Mouse (Mus musculus) ES-E14 (cell line): Measurements from ENCODE around the gene Map4k5. TPM values are rescaled to one million over a fixed set of nuclear protein-coding genes. Genes with fewer than 3 reads are reported as not detected.

Experiments
- DNase-seq: peaks from one replicate; pipeline ENCODE4 v3.0.0-alpha.2; 2013; ENCODE audit warnings: low read depth, low spot score
- H3K27ac ChIP-seq: 2 replicates; pipeline ENCODE4 v1.5.1; 2012; ENCODE audit warnings: low read depth, mild to moderate bottlenecking, low read length, moderate library complexity, mixed read lengths; ENCODE audit not compliant: poor library complexity, insufficient read depth, severe bottlenecking
- H3K36me3 ChIP-seq: 2 replicates; pipeline ENCODE4 v1.6.1; 2012; ENCODE audit warnings: mild to moderate bottlenecking, low read length, moderate library complexity, mixed read lengths; ENCODE audit not compliant: control insufficient read depth, poor library complexity, insufficient read depth, severe bottlenecking
- H3K4me1 ChIP-seq, 2 experiments: fragments of 150-350 bp in 1 of 2; sonication (generic) in 1 of 2; 2 replicates each; pipeline ENCODE4 v1.6.1; 2012; ENCODE audit warnings: low read length in 2 of 2, mild to moderate bottlenecking in 1 of 2, mixed read lengths in 1 of 2; ENCODE audit not compliant: control insufficient read depth in 2 of 2, insufficient read depth in 2 of 2, poor library complexity in 1 of 2
- H3K4me3 ChIP-seq, 2 experiments: fragments of 150-350 bp in 1 of 2; sonication (generic) in 1 of 2; 2 replicates each; pipeline ENCODE4 v1.5.1; 2012; ENCODE audit warnings: low read length in 2 of 2, low read depth in 1 of 2, mild to moderate bottlenecking in 1 of 2, mixed read lengths in 1 of 2; ENCODE audit not compliant: insufficient read depth in 1 of 2, poor library complexity in 1 of 2, severe bottlenecking in 1 of 2
- H3K9ac ChIP-seq: 2 replicates; pipeline ENCODE4 v1.6.1; 2012; ENCODE audit warnings: low read depth, mild to moderate bottlenecking, low read length, mixed read lengths; ENCODE audit not compliant: poor library complexity, insufficient read depth, severe bottlenecking
- H3K9me3 ChIP-seq: fragments of 150-350 bp; sonication (generic); 2 replicates; pipeline ENCODE4 v1.6.1; 2012; ENCODE audit warnings: low read depth, mild to moderate bottlenecking, low read length; ENCODE audit not compliant: control insufficient read depth, insufficient read depth
- CHD2 ChIP-seq: IDR thresholded peaks from 2 replicates; pipeline ENCODE4 v1.6.1; 2014; ENCODE audit warnings: mild to moderate bottlenecking, low read depth, low read length, inconsistent platforms
- HCFC1 ChIP-seq: IDR thresholded peaks from 2 replicates; pipeline ENCODE4 v1.6.1; 2012; ENCODE audit warnings: low read length, inconsistent platforms, borderline replicate concordance; ENCODE audit not compliant: insufficient read depth
- MAFK ChIP-seq: IDR thresholded peaks from 2 replicates; pipeline ENCODE4 v1.6.1; 2014; ENCODE audit warnings: mild to moderate bottlenecking, low read depth, low read length, inconsistent platforms; ENCODE audit not compliant: insufficient read depth
- ZC3H11A ChIP-seq: IDR thresholded peaks from 2 replicates; pipeline ENCODE4 v1.6.1; 2012; ENCODE audit warnings: low read depth, mild to moderate bottlenecking, inconsistent platforms, low read length, borderline replicate concordance
- ZNF384 ChIP-seq: IDR thresholded peaks from 2 replicates; pipeline ENCODE4 v1.6.1; 2012; ENCODE audit warnings: low read depth, low read length, inconsistent platforms
- in situ Hi-C, 2 experiments: fragments of 600-800 bp; cut with MboI; formaldehyde crosslinking; loops; one replicate each; pipeline ENCODE4 v1.15.1; 2025; ENCODE audit warnings: low sequenced_read_pairs in 2 of 2, inconsistent platforms in 1 of 2; ENCODE audit not compliant: unreplicated experiment in 2 of 2
- total RNA-seq: library from RNA; depleted of rRNA; stranded (reverse); fragments of 300-350 nt; gene quantifications from 2 replicates; pipeline ENCODE4 v1.2.3, GENCODE M21; 2012

Map4k5 gene
- total RNA-seq, 1 experiment = 29.8 TPM

DNA sequence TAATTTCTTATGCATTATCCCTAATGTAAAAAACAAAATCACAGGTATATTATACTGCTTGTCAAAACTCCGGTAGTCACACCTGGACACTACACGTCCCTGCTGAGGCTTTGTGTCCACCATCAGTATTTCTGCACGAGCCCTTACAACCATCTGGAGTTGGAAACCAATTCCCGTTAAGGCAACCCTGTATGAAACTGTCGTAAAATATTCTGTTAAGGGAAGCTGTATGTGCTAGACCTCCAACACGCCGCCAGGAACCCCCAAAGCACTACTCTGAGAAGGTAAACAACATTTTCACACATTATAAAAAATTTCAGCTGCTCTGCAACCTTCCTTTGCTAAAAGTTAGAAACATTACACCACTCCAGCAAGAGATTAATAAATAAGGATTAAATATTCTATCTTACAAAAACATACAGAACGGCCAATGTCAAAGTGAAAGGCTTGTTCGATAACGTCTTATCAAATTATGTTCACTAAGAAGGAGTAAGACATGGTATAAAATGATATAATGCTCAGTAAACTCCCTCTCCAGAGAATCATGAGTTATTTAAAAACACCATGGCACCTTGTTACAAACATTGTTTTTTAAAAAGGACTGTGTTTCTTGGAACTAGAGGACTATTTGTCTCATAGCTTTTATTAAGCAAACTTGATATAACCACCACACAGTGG is 88.5 kb downstream of the Map4k5 start:
- Histone ChIP-seq H3K4me1 (peaks cover 0 to 3% of the 10 kb centered on the region in 2 experiments; a peak in 2 of 4 replicates), H3K4me3 (no peak overlapping the region), H3K9me3 (no peaks in the 10 kb centered on the region), H3K27ac (no peak overlapping the region), H3K36me3 (peaks cover 5% of the 10 kb centered on the region), H3K9ac (no peak overlapping the region)
- no peak for DNase-seq
- in situ Hi-C loops = no loop called here
- TF ChIP-seq CHD2 (no peak), HCFC1 (no peak), ZNF384 (no peak), ZC3H11A (no peak), MAFK (no peak)

DNA sequence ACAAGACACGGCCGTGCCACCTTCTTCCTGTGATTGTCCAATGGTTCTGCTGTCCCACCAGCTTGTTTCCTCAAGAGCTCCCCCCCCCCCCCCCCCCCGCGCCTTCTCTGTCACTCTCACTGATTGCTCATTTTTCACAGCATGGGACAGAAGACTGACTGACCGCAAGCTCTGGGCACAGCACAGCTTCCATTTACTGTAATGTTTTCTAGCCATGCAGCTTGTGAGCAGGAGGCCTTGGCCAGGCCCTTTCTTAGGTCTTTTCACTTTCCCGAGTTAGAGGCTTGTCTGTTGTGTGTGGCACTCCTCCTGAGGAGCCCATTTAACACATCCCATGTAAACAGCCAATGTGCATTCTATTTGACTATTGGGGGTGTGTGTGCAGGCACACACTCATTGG is 89.8 kb downstream of the Map4k5 start:
- H3K27ac ChIP-seq = no peak overlapping the region
- H3K9ac ChIP-seq = no peak overlapping the region
- no peak for DNase-seq
- peaks cover 5% of the 10 kb centered on the region for H3K36me3 ChIP-seq
- H3K4me3 ChIP-seq = no peak overlapping the region
- in situ Hi-C loops = no loop called here
- peaks cover 0 to 3% of the 10 kb centered on the region in 2 experiments; a peak in 2 of 4 replicates for H3K4me1 ChIP-seq
- no peak for TF ChIP-seq HCFC1
- TF ChIP-seq MAFK = no peak
- TF ChIP-seq ZC3H11A = no peak
- TF ChIP-seq CHD2 = no peak
- no peak for TF ChIP-seq ZNF384
- no peaks in the 10 kb centered on the region for H3K9me3 ChIP-seq

DNA sequence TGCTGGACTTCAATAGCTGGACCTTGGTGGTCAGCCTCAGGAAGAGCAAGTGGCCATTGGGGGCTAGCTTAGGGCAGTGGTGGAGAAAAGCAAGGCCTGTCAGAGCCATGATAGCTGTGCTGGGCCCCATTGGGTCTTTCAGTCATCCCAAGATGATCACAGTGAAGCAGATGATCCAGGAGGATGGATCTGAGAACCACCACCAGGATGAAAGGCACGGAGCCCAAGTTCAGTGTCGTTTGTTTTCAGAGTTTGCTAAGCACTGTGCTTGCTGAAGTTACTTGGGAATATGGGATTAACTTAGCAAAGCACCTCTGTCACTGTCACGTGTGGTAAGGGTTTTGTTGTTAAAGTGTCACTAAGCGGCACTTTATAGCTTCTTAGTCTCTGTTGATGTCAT is 92.4 kb downstream of the Map4k5 start:
- no peak for TF ChIP-seq HCFC1
- TF ChIP-seq ZNF384 = no peak
- TF ChIP-seq ZC3H11A = no peak
- no peak for TF ChIP-seq CHD2
- TF ChIP-seq MAFK = no peak
- DNase-seq = no peak
- H3K27ac ChIP-seq = no peak overlapping the region

GRCm38 (mm10) chr12:69796311-69796710 is 96.7 kb downstream of the Map4k5 start:
- in situ Hi-C loops = no loop called here
- Histone ChIP-seq H3K27ac (no peak overlapping the region), H3K9ac (no peak overlapping the region), H3K4me3 (no peak overlapping the region), H3K4me1 (no peaks in the 10 kb centered on the region), H3K9me3 (no peaks in the 10 kb centered on the region), H3K36me3 (no peaks in the 10 kb centered on the region)
- DNase-seq = no peak
- no peak for TF ChIP-seq MAFK
- TF ChIP-seq CHD2 = no peak
- no peak for TF ChIP-seq ZC3H11A
- no peak for TF ChIP-seq ZNF384
- no peak for TF ChIP-seq HCFC1

More for the DNA sequence above, 92.4 kb downstream of the Map4k5 start:
- no peak overlapping the region for H3K4me3 ChIP-seq
- no peak overlapping the region for H3K9ac ChIP-seq
- H3K4me1 ChIP-seq = no peaks in the 10 kb centered on the region
- H3K36me3 ChIP-seq = no peaks in the 10 kb centered on the region; the same call in 1 of the 2 replicates
- in situ Hi-C loops = no loop called here
- no peaks in the 10 kb centered on the region for H3K9me3 ChIP-seq
